Mouse (Mus musculus): ENCODE results near the gene Cwc22. TPM values are rescaled to one million over a fixed set of nuclear protein-coding genes. Genes with fewer than 3 reads are reported as not detected.

Gene Cwc22
- total and polyA plus RNA-seq, 3 experiments = 2.1 to 15.5 (median 10.7) TPM

- H3K9ac ChIP-seq (ENCODE audit: low read depth, low read length) = no peak overlapping the region
- no peaks in the 10 kb centered on the region for H3K4me1 ChIP-seq (ENCODE audit: control insufficient read depth, insufficient read depth, low read length)
- no peaks in the 10 kb centered on the region for H3K36me3 ChIP-seq (ENCODE audit: control insufficient read depth, insufficient read depth, low read length)
- no peak overlapping the region for H3K27ac ChIP-seq
- 90% methylated on average over 4 of the region's 4 CpGs for WGBS
- no peaks in the 10 kb centered on the region for H3K79me2 ChIP-seq (replicated peaks; ENCODE audit: control insufficient read depth, insufficient read depth, low read length)
- no peak overlapping the region for H3K4me3 ChIP-seq
- no peak for TF ChIP-seq POLR2A (IDR thresholded peaks at IDR 0.05; ENCODE audit: insufficient read depth, low read depth, low read length)
- no peak for TF ChIP-seq CTCF (IDR thresholded peaks at IDR 0.05)
- no peak for TF ChIP-seq EP300 (IDR thresholded peaks at IDR 0.05; ENCODE audit: insufficient read depth, low read depth, low read length)
- intact Hi-C loops (cut with DNase I) = no loop called here
- no peaks in the 10 kb centered on the region for H3K27me3 ChIP-seq (ENCODE audit: control insufficient read depth, insufficient read depth, low read length)
- no peak for DNase-seq
Observed at GRCm38 (mm10) chr2:77875516-77875915, 70.7 kb downstream of the Cwc22 start.

GRCm38 (mm10) chr2:77874678-77875077 lies 71.5 kb downstream of the Cwc22 start:
- intact Hi-C loops (cut with DNase I) = no loop called here
- Histone ChIP-seq H3K36me3 (ENCODE audit: control insufficient read depth, insufficient read depth, low read length) (no peaks in the 10 kb centered on the region), H3K27me3 (ENCODE audit: control insufficient read depth, insufficient read depth, low read length) (no peaks in the 10 kb centered on the region), H3K4me3 (no peak overlapping the region), H3K27ac (no peak overlapping the region), H3K9ac (ENCODE audit: low read depth, low read length) (no peak overlapping the region), H3K4me1 (ENCODE audit: control insufficient read depth, insufficient read depth, low read length) (no peaks in the 10 kb centered on the region), H3K79me2 (replicated peaks; ENCODE audit: control insufficient read depth, insufficient read depth, low read length) (no peaks in the 10 kb centered on the region)
- WGBS = 70% methylated on average over 3 of the region's 3 CpGs
- DNase-seq = no peak
- TF ChIP-seq EP300 (IDR thresholded peaks at IDR 0.05; ENCODE audit: insufficient read depth, low read depth, low read length) = no peak
- no peak for TF ChIP-seq CTCF (IDR thresholded peaks at IDR 0.05)
- no peak for TF ChIP-seq POLR2A (IDR thresholded peaks at IDR 0.05; ENCODE audit: insufficient read depth, low read depth, low read length)

- TF ChIP-seq POLR2A (IDR thresholded peaks at IDR 0.05; ENCODE audit: insufficient read depth, low read depth, low read length) (no peak), EP300 (IDR thresholded peaks at IDR 0.05; ENCODE audit: insufficient read depth, low read depth, low read length) (no peak), CTCF (IDR thresholded peaks at IDR 0.05) (no peak)
- Histone ChIP-seq H3K36me3 (ENCODE audit: control insufficient read depth, insufficient read depth, low read length) (no peaks in the 10 kb centered on the region), H3K9ac (ENCODE audit: low read depth, low read length) (no peak overlapping the region), H3K27ac (no peak overlapping the region), H3K4me1 (ENCODE audit: control insufficient read depth, insufficient read depth, low read length) (no peaks in the 10 kb centered on the region), H3K79me2 (replicated peaks; ENCODE audit: control insufficient read depth, insufficient read depth, low read length) (no peaks in the 10 kb centered on the region), H3K4me3 (no peak overlapping the region), H3K27me3 (ENCODE audit: control insufficient read depth, insufficient read depth, low read length) (no peaks in the 10 kb centered on the region)
- intact Hi-C loops (cut with DNase I) = no loop called here
- DNase-seq = no peak
Observed at GRCm38 (mm10) chr2:77873806-77874205, 72.4 kb downstream of the Cwc22 start.

GRCm38 (mm10) chr2:77872676-77873075 lies 73.5 kb downstream of the Cwc22 start:
- Histone ChIP-seq H3K9ac (ENCODE audit: low read depth, low read length) (no peak overlapping the region), H3K4me3 (no peak overlapping the region), H3K27ac (no peak overlapping the region), H3K79me2 (replicated peaks; ENCODE audit: control insufficient read depth, insufficient read depth, low read length) (no peaks in the 10 kb centered on the region), H3K36me3 (ENCODE audit: control insufficient read depth, insufficient read depth, low read length) (no peaks in the 10 kb centered on the region), H3K4me1 (ENCODE audit: control insufficient read depth, insufficient read depth, low read length) (no peaks in the 10 kb centered on the region), H3K27me3 (ENCODE audit: control insufficient read depth, insufficient read depth, low read length) (no peaks in the 10 kb centered on the region)
- 58% methylated on average over 2 of the region's 2 CpGs for WGBS
- no peak for TF ChIP-seq EP300 (IDR thresholded peaks at IDR 0.05; ENCODE audit: insufficient read depth, low read depth, low read length)
- TF ChIP-seq CTCF (IDR thresholded peaks at IDR 0.05) = no peak
- no peak for TF ChIP-seq POLR2A (IDR thresholded peaks at IDR 0.05; ENCODE audit: insufficient read depth, low read depth, low read length)
- DNase-seq = no peak
- intact Hi-C loops (cut with DNase I) = no loop called here

- no peak overlapping the region for H3K27ac ChIP-seq
Observed at GRCm38 (mm10) chr2:77871146-77871545, 75.0 kb downstream of the Cwc22 start.

DNA sequence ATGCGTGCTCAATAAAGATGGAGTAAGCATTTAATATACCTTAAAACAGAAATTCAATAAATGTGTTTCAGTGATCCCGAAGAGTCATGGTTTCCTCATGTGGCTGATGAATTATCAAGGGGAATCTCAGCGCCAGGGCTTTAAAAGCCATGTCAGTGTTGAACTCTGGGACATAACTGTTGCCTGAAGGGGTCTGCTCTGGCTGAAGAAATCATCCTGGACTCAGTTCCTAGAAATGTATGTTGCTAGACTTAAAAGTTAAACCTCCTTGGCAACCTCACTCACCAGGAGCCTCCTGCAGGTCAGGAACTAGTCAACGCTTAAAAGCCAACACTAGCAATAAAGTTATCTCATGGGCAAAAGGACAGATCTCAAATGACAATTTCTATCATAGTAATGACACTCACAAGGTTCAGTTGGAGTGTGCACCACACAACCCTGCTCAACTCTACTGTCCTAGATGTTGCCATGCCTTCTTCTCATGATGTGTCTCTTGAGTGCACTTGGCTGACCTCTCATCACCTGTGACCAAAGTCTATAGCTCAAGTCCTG lies 76.4 kb downstream of the Cwc22 start:
- no peak for DNase-seq
- Histone ChIP-seq H3K27ac (no peak overlapping the region), H3K9ac (ENCODE audit: low read depth, low read length) (no peak overlapping the region), H3K4me1 (ENCODE audit: control insufficient read depth, insufficient read depth, low read length) (no peaks in the 10 kb centered on the region), H3K79me2 (replicated peaks; ENCODE audit: control insufficient read depth, insufficient read depth, low read length) (no peaks in the 10 kb centered on the region), H3K36me3 (ENCODE audit: control insufficient read depth, insufficient read depth, low read length) (no peaks in the 10 kb centered on the region), H3K4me3 (no peak overlapping the region), H3K27me3 (ENCODE audit: control insufficient read depth, insufficient read depth, low read length) (no peaks in the 10 kb centered on the region)
- no peak for TF ChIP-seq CTCF (IDR thresholded peaks at IDR 0.05)
- no peak for TF ChIP-seq EP300 (IDR thresholded peaks at IDR 0.05; ENCODE audit: insufficient read depth, low read depth, low read length)
- intact Hi-C loops (cut with DNase I) = loop anchor here (1.0 kb wide), 1 partner anchor 156 kb away; no protein-coding TSS in a partner anchor
- WGBS = 91% methylated on average over 4 of the region's 4 CpGs

More at GRCm38 (mm10) chr2:77871146-77871545, 75.0 kb downstream of the Cwc22 start:
- no peak overlapping the region for H3K9ac ChIP-seq (ENCODE audit: low read depth, low read length)
- H3K36me3 ChIP-seq (ENCODE audit: control insufficient read depth, insufficient read depth, low read length) = no peaks in the 10 kb centered on the region
- no peak overlapping the region for H3K4me3 ChIP-seq
- DNase-seq = no peak
- TF ChIP-seq CTCF (IDR thresholded peaks at IDR 0.05) = no peak
- H3K4me1 ChIP-seq (ENCODE audit: control insufficient read depth, insufficient read depth, low read length) = no peaks in the 10 kb centered on the region
- no peaks in the 10 kb centered on the region for H3K79me2 ChIP-seq (replicated peaks; ENCODE audit: control insufficient read depth, insufficient read depth, low read length)
- H3K27me3 ChIP-seq (ENCODE audit: control insufficient read depth, insufficient read depth, low read length) = no peaks in the 10 kb centered on the region
- intact Hi-C loops (cut with DNase I) = no loop called here

Measured in heart, adult 2 months (tissue).